Mouse (Mus musculus): ENCODE measurements around the gene Ndufc2.

- TF ChIP-seq CTCF (IDR thresholded peaks at IDR 0.05; ENCODE audit: extremely low read depth, insufficient read length, insufficient replicate concordance, low read depth, low read length): no peak
- TF ChIP-seq POLR2A (IDR thresholded peaks at IDR 0.05; ENCODE audit: low read depth, low read length): no peak; the same call in 1 of the 2 replicates
These were observed 17.3 kb downstream of the Ndufc2 start, which contains the start of gene Thrsp for GRCm38 (mm10) chr7:97416906-97417777.
